Mouse (Mus musculus) lung, postnatal 0 days (tissue): Measurements from ENCODE around the gene Acvr2b. TPM values are rescaled to one million over a fixed set of nuclear protein-coding genes. Genes with fewer than 3 reads are reported as not detected.
"Not testable (repeated sequence)": the region's sequence is repeated elsewhere in the genome, so short reads cannot be mapped to it uniquely, and the experiment has no call there.

ENCODE experiments used
- ATAC-seq: fragments of 200-750 bp; cut with Nextera tagmentation; 2 replicates; pipeline ENCODE4 v1.8.0; 2017; ENCODE audit warnings: moderate library complexity
- DNase-seq: peaks from one replicate; pipeline ENCODE4 v3.0.0-alpha.2; 2016; ENCODE audit warnings: low spot score
- H3K27ac ChIP-seq: fragments of 300-500 bp; sonication (generic); 2 replicates; pipeline ENCODE4 v1.5.1; 2014; ENCODE audit warnings: antibody characterized with exemption, mild to moderate bottlenecking, low read length, mixed read lengths
- H3K27me3 ChIP-seq: fragments of 300-500 bp; sonication (generic); replicated peaks from 2 replicates; pipeline ENCODE4 v1.6.1; 2014; ENCODE audit warnings: low read length, mixed read lengths; ENCODE audit not compliant: insufficient read depth
- H3K36me3 ChIP-seq: fragments of 300-500 bp; sonication (generic); 2 replicates; pipeline ENCODE4 v1.6.1; 2014; ENCODE audit warnings: low read length, mixed read lengths; ENCODE audit not compliant: insufficient read depth
- H3K4me1 ChIP-seq: fragments of 300-500 bp; sonication (generic); 2 replicates; pipeline ENCODE4 v1.6.1; 2014; ENCODE audit warnings: antibody characterized with exemption, low read depth, low read length, mixed read lengths; ENCODE audit not compliant: insufficient read depth
- H3K4me2 ChIP-seq: fragments of 300-500 bp; sonication (generic); replicated peaks from 2 replicates; pipeline ENCODE4 v1.6.1; 2014; ENCODE audit warnings: low read depth, mild to moderate bottlenecking, low read length, moderate library complexity, mixed read lengths
- H3K4me3 ChIP-seq: fragments of 300-500 bp; sonication (generic); 2 replicates; pipeline ENCODE4 v1.5.1; 2014; ENCODE audit warnings: low read depth, low read length
- H3K9ac ChIP-seq: fragments of 300-500 bp; sonication (generic); replicated peaks from 2 replicates; pipeline ENCODE4 v1.6.1; 2014; ENCODE audit warnings: low read depth, mild to moderate bottlenecking
- H3K9me3 ChIP-seq: fragments of 300-500 bp; sonication (generic); 2 replicates; pipeline ENCODE4 v1.6.1; 2016; ENCODE audit warnings: low read length, mixed read lengths
- CTCF ChIP-seq: IDR thresholded peaks from 2 replicates; pipeline ENCODE4 v1.5.1; 2016; ENCODE audit warnings: antibody characterized with exemption, mild to moderate bottlenecking
- EP300 ChIP-seq: IDR thresholded peaks from 2 replicates; pipeline ENCODE4 v1.6.1; 2016; ENCODE audit warnings: antibody characterized with exemption, mild to moderate bottlenecking, control low read depth
- WGBS: fragments of 180-500 bp; shearing (Covaris S2); extraction: QIAGEN DNeasy Blood & Tissue Kit; methylation state at CpG from one replicate; pipeline ENCODE4 v1.1.7; 2014; 5-methylcytosine and 5-hydroxymethylcytosine counted together
- polyA plus RNA-seq: library from polyadenylated mRNA; unstranded; fragments of >200 nt; fragmentation: Nextera tagmentation; extraction: Ambion mirVana; gene quantifications from 2 replicates; pipeline ENCODE4 v1.2.1, GENCODE M21; 2015

Gene Acvr2b
- polyA plus RNA-seq, 1 experiment from 2014 or later = 15.6 TPM

DNA sequence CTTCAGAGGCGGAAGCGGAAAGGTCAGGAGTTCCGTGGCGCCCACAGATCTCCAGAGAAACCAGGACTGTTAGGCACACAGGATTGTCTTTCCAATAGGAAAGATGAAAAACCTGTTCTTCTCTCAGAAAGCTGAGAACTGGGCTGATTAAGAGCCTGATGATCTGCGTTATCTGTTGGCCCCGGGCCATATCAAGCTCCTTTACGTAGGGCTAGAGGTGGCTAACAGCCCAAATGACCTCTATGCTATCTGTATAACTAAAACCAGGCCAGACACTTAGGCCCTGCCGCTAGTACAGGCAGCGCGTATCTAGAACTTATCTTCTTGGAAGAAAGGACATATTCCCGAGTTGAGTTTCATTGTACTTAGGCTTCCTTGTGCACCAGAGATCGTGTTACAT is 38.7 kb upstream of the Acvr2b start:
- Histone ChIP-seq H3K9me3 (no peaks in the 10 kb centered on the region), H3K4me3 (no peak overlapping the region), H3K9ac (no peak overlapping the region), H3K27me3 (no peaks in the 10 kb centered on the region), H3K4me2 (no peak overlapping the region), H3K4me1 (no peaks in the 10 kb centered on the region), H3K36me3 (no peaks in the 10 kb centered on the region), H3K27ac (no peak overlapping the region)
- no peak for ATAC-seq
- no peak for DNase-seq
- WGBS = 73% methylated on average over 12 of the region's 12 CpGs
- TF ChIP-seq CTCF (no peak), EP300 (no peak)

DNA sequence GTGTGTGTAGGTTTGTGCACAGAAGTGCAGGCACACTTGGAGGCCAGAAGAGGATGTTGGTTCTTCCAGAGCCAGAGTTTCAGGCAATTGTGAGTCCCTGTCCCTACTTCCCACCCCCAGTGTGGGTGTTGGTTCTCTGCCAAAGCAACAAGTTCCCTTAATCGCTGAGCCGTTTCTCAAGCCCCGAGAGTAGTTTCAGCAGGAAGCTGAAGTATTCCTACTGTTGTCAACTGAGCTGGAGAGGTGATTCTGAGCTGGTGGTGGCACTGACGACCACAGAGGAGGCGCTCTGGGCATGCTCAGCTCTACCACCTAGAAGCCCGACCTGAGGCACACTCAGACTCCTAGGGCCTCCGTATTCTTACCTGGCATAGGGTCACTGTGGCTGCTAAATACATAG is 36.6 kb upstream of the Acvr2b start, which contains the start of gene Slc22a14:
Gene Slc22a14, minus strand, starts transcription at position 270 of the 400 bp plus-strand sequence.
- no peaks in the 10 kb centered on the region for H3K9me3 ChIP-seq
- H3K4me2 ChIP-seq = no peak within 1 kb of the TSS
- no peak within 1 kb of the TSS for H3K4me3 ChIP-seq
- no peaks in the 10 kb centered on the region for H3K36me3 ChIP-seq
- 39% methylated on average over 7 of the region's 7 CpGs for WGBS
- no peak within 1 kb of the TSS for H3K27ac ChIP-seq
- H3K9ac ChIP-seq = no peak within 1 kb of the TSS
- ATAC-seq = no peak
- TF ChIP-seq EP300 (no peak), CTCF (no peak)
- peak; percentile 28 for DNase-seq
- H3K4me1 ChIP-seq = no peaks in the 10 kb centered on the region
- no peaks in the 10 kb centered on the region for H3K27me3 ChIP-seq

DNA sequence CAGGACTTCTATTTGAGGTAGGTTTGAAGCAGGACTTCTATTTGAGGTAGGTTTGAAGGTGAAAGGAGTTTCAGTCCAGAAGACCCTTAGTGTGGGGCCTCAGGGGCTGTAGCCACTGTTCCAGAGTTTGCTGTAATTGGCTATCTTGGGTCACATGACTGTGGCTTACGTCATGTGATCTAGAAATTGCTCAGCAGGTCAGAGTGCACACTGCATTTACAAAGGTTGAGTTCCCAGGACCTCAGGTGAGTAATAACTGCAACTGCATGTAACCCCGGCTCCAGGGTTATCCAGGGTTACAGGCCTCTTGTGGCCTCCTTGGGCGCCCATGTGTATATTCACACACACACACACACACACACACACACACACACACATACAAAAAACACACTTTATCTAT is 33.6 kb upstream of the Acvr2b start:
- Histone ChIP-seq H3K9ac (no peak overlapping the region), H3K36me3 (no peaks in the 10 kb centered on the region), H3K4me2 (no peak overlapping the region), H3K9me3 (no peaks in the 10 kb centered on the region), H3K4me3 (no peak overlapping the region), H3K27ac (no peak overlapping the region), H3K4me1 (no peaks in the 10 kb centered on the region), H3K27me3 (no peaks in the 10 kb centered on the region)
- ATAC-seq (no peak), DNase-seq (no peak)
- WGBS = 94% methylated on average over 3 of the region's 3 CpGs
- no peak for TF ChIP-seq EP300
- TF ChIP-seq CTCF = no peak

DNA sequence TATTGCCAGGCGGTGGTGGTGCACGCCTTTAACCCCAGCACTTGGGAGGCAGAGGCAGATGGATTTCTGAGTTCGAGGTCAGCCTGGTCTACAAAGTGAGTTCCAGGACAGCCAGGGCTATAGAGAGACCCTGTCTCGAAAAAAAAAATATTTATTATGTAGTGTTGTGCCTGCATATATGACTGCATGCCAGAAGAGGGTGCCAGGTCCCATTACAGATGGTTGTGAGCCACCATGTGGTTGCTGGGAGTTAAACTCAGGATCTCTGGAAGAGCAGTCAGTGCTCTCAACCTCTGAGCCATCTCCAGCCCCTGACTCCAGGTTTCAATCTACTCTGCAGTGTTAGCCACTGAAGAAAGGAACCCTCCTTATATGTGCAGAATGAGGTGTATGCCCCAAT is 31.1 kb upstream of the Acvr2b start:
- H3K4me3 ChIP-seq, H3K27me3 ChIP-seq, H3K4me1 ChIP-seq, H3K36me3 ChIP-seq, ATAC-seq, H3K9ac ChIP-seq, DNase-seq, H3K9me3 ChIP-seq, H3K4me2 ChIP-seq, H3K27ac ChIP-seq: not testable (repeated sequence)
- 86% methylated on average over 4 of the region's 4 CpGs for WGBS
- TF ChIP-seq CTCF = peak; percentile 25; the same call in 1 of the 2 replicates

DNA sequence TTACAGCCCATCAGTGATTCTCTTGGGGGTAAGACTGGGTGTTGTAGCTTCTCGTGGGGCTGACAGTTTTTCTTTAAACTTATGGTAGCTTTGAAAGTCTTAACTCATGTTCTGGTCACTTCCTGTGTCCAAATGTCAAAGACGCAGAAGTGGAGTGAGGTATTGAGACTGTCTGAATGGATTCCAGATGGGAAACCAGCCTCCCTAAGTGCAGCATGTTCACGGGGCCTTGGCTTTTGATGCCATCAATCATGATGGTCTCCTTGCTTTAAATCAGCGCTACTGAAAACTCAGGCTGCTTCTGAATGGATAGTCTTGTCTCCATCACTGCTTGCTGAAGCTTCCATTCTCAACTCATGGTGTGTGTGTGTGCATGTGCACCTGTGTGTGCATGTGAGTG is 30.7 kb upstream of the Acvr2b start:
- Histone ChIP-seq H3K9ac (no peak overlapping the region), H3K9me3 (no peaks in the 10 kb centered on the region), H3K27ac (no peak overlapping the region), H3K36me3 (no peaks in the 10 kb centered on the region), H3K4me1 (no peaks in the 10 kb centered on the region), H3K27me3 (no peaks in the 10 kb centered on the region), H3K4me2 (no peak overlapping the region), H3K4me3 (no peak overlapping the region)
- ATAC-seq = no peak
- DNase-seq = no peak
- WGBS = 60% methylated on average over 4 of the region's 4 CpGs
- TF ChIP-seq CTCF (no peak), EP300 (no peak)

- H3K4me3 ChIP-seq = no peak overlapping the region
- 71% methylated on average over 3 of the region's 3 CpGs for WGBS
Observed at GRCm38 (mm10) chr9:119375008-119375407, 26.9 kb upstream of the Acvr2b start.

DNA sequence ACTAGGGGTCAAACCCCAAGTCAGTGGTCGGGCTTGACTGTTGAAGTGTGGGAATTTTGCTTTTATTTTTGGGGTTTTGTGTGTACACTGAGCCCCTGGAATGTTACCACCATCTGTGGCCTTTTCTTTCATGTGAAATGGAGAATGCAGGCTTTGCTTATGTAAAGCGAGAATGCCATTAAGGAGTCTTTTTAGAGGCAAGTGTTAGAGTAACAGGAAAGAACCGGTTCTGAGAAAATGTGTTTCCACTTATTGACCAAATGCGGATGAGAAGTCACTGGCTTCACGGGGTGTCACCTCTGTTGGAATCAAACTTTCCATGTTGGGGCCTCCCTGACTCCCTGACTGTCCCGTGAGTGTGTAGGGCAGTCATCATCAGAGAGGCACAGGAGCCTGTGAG is 26.4 kb upstream of the Acvr2b start:
- DNase-seq (no peak), ATAC-seq (no peak)
- no peaks in the 10 kb centered on the region for H3K27me3 ChIP-seq
- no peaks in the 10 kb centered on the region for H3K36me3 ChIP-seq
- H3K4me3 ChIP-seq = no peak overlapping the region
- no peak overlapping the region for H3K27ac ChIP-seq
- TF ChIP-seq CTCF (no peak), EP300 (no peak)
- H3K4me1 ChIP-seq = no peaks in the 10 kb centered on the region
- no peaks in the 10 kb centered on the region for H3K9me3 ChIP-seq
- H3K4me2 ChIP-seq = no peak overlapping the region
- no peak overlapping the region for H3K9ac ChIP-seq
- WGBS = 63% methylated on average over 6 of the region's 6 CpGs

More at GRCm38 (mm10) chr9:119375008-119375407, 26.9 kb upstream of the Acvr2b start:
- H3K36me3 ChIP-seq = no peaks in the 10 kb centered on the region
- H3K4me2 ChIP-seq = no peak overlapping the region
- no peak overlapping the region for H3K27ac ChIP-seq
- no peaks in the 10 kb centered on the region for H3K9me3 ChIP-seq
- ATAC-seq (no peak), DNase-seq (no peak)
- no peaks in the 10 kb centered on the region for H3K4me1 ChIP-seq
- H3K9ac ChIP-seq = no peak overlapping the region
- H3K27me3 ChIP-seq = no peaks in the 10 kb centered on the region
- TF ChIP-seq CTCF = no peak
